Mouse (Mus musculus): ENCODE data around the gene Thrsp.

Gene Thrsp

GRCm38 (mm10) chr7:97386806-97387370 is 30.6 kb downstream of the Thrsp start:
- in situ Hi-C loops (cut with MboI; ENCODE audit: unreplicated experiment in 2 of 2) = no loop called here

- in situ Hi-C loops (cut with MboI; ENCODE audit: unreplicated experiment in 2 of 2) = no loop called here
Observed at GRCm38 (mm10) chr7:97386106-97386805, 31.3 kb downstream of the Thrsp start.

GRCm38 (mm10) chr7:97383496-97384132 is 33.9 kb downstream of the Thrsp start:
- in situ Hi-C loops (cut with MboI; ENCODE audit: unreplicated experiment in 2 of 2) = no loop called here

DNA sequence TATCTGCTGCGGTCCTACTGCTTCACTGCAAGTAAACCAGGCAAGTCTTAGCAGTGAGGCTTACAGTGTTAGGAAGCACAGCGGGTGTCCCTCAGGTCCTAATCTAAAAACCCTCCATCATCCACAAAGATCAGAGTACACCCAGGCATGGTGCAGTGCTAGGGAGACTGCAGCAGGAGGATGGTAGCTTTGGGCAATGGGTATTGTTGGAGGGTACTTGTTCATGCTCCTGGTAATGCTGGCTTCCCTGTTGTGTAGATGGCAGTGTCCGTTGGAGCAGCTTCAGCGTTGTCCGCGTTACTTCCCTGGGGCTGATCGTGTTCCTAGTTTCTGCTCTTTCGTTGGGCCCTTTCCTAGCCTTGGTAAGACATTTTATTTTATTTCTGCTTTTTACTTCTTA is 34.9 kb downstream of the Thrsp start:
- in situ Hi-C loops (cut with MboI; ENCODE audit: unreplicated experiment in 2 of 2) = no loop called here

GRCm38 (mm10) chr7:97380500-97381123 is 36.9 kb downstream of the Thrsp start:
- in situ Hi-C loops (cut with MboI; ENCODE audit: unreplicated experiment in 2 of 2) = no loop called here

DNA sequence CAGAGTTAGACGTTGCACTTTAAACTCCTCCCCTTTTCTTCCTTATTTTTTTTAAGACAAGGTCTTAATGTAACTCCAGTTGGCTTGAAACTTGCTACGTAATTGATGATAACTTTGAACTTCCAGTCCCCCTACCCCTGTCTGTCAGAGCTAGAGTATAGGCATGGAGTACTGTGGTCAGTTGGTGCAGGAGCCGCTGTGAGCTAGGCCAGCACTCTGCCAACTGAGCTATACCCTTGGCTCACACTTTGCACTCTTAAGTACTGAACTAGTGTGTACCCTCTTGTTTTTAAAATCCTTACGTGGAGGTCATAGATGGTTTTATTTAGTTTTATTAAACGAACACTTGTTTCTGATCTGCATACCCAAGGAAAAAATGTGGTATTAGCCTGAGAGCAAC is 38.2 kb downstream of the Thrsp start:
- in situ Hi-C loops (cut with MboI; ENCODE audit: unreplicated experiment in 2 of 2) = no loop called here

GRCm38 (mm10) chr7:97375906-97376305 is 41.6 kb downstream of the Thrsp start:
- in situ Hi-C loops (cut with MboI; ENCODE audit: unreplicated experiment in 2 of 2) = no loop called here

DNA sequence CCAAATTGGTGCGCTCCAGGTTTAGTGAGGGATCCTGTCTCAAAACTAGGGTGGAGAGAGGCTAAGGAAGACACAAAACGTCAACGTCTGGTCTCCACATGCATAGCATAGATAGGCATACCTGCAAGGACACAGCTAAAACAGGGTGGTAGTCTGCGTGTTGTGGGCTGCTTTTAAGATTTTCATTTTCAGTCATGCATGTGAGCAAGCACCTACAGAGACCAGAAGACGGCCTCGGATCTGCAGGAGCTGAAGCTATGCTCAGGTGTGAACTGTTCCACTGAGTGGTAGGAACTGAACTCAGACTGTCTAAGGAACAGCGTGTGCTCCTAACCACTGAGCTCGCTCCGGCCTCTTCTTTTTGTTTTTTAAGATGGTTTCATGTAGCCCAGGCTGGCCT is 42.4 kb downstream of the Thrsp start:
- in situ Hi-C loops (cut with MboI; ENCODE audit: unreplicated experiment in 2 of 2) = no loop called here

GRCm38 (mm10) chr7:97365887-97366286 is 51.6 kb downstream of the Thrsp start:
- in situ Hi-C loops (cut with MboI; ENCODE audit: unreplicated experiment in 2 of 2) = loop anchor here (5.0 to 10.0 kb wide), 2 partner anchors 281 to 394 kb away; partner anchors contain the start of gene Gab2 (in 1 of the 2)
